ENCODE assay signal across 21 mouse cellular contexts in the genomic region with DNA sequence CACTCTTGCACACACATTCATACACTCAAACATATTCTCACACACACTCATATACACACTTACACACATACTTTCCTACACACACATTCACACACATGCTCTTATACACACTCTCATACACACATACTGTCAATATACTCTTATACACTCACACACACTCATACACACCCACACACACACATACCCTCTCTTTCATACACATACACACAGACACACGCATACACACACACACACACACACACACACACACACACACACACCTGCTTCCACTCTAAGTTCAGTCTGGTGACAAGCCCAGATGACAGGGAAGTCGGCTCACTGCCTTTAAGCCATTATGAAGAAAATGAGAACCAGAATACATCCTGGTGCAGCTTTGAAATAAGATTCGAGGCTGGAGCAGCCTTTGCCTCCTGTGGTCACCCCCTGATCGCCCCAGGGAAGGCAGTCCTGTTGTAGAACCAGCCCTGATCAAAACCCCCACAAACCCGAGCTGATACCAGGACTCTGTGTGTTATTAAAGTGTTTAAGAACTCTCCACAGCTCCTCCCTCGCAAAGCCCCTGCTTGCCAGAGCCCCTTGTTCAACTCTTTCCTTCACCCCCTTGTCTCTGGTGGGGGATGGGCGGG.
DNase-seq lines count a peak whose midpoint lies in the region; ATAC-seq and TF ChIP-seq lines count a peak whose summit lies in the region.
"Had no signal": no experiment of that assay in that cellular context is flagged by ENCODE, and none has a peak within 500 bp of the region (broad histone marks: within the 10 kb centered on the region; RNA-seq: fewer than 3 reads in every experiment).

No protein-coding gene starts in this region.

- 50% methylated on average over 7 of the region's 7 CpGs for WGBS in forebrain, embryonic 13.5 days
- 42% methylated on average over 7 of the region's 7 CpGs for WGBS in forebrain, postnatal 0 days
- 17% methylated on average over 7 of the region's 7 CpGs for WGBS in embryonic facial prominence, embryonic 12.5 days
- 11% methylated on average over 7 of the region's 7 CpGs for WGBS in limb, embryonic 11.5 days
- 53% methylated on average over 7 of the region's 7 CpGs for WGBS in kidney, embryonic 15.5 days

- TF ChIP-seq CTCF in forebrain, postnatal 0 days (IDR thresholded peaks at IDR 0.05; ENCODE audit: low read depth), result no peak

- no peak overlapping the region for H3K9ac ChIP-seq in forebrain, embryonic 13.5 days
- no peak overlapping the region for H3K9ac ChIP-seq in forebrain, postnatal 0 days
- H3K9ac ChIP-seq in embryonic facial prominence, embryonic 12.5 days, result no peak overlapping the region; the same call in 1 of the 2 replicates
- H3K9ac ChIP-seq in limb, embryonic 11.5 days (ENCODE audit: low read length), result no peak overlapping the region
- no peak overlapping the region for H3K9ac ChIP-seq in kidney, embryonic 15.5 days
- H3K9ac ChIP-seq: heart, embryonic 12.5 days; hindbrain, embryonic 15.5 days had no signal

- peak overlapping the region; percentile 44; the same call in 1 of the 2 replicates for H3K27ac ChIP-seq in forebrain, embryonic 13.5 days
- H3K27ac ChIP-seq in forebrain, postnatal 0 days (ENCODE audit: low read depth, low read length), result no peak overlapping the region
- peak overlapping the region; percentile 58 for H3K27ac ChIP-seq in embryonic facial prominence, embryonic 12.5 days
- H3K27ac ChIP-seq in limb, embryonic 11.5 days (replicated peaks; ENCODE audit: low read depth, low read length), result peak overlapping the region; percentile 72
- no peak overlapping the region for H3K27ac ChIP-seq in kidney, embryonic 15.5 days
- H3K27ac ChIP-seq: hindbrain, embryonic 15.5 days; macrophage had no signal

- no peaks in the 10 kb centered on the region for H3K27me3 ChIP-seq in forebrain, embryonic 13.5 days
- no peaks in the 10 kb centered on the region for H3K27me3 ChIP-seq in forebrain, postnatal 0 days (ENCODE audit: insufficient read depth, low read length)
- no peaks in the 10 kb centered on the region for H3K27me3 ChIP-seq in embryonic facial prominence, embryonic 12.5 days
- H3K27me3 ChIP-seq in limb, embryonic 11.5 days (ENCODE audit: control insufficient read depth, insufficient read depth, low read length), result no peaks in the 10 kb centered on the region
- 0 out of 2 replicates have a peak, but pooled peaks cover 3% of the 10 kb centered on the region for H3K27me3 ChIP-seq in kidney, embryonic 15.5 days
- H3K27me3 ChIP-seq: hindbrain, embryonic 15.5 days had no signal

- H3K4me1 ChIP-seq in forebrain, embryonic 13.5 days, result peaks cover 22% of the 10 kb centered on the region
- H3K4me1 ChIP-seq in forebrain, postnatal 0 days (ENCODE audit: insufficient read depth), result peaks cover 6% of the 10 kb centered on the region; the same call in 1 of the 2 replicates
- peaks cover 28% of the 10 kb centered on the region for H3K4me1 ChIP-seq in embryonic facial prominence, embryonic 12.5 days
- H3K4me1 ChIP-seq in limb, embryonic 11.5 days (ENCODE audit: control insufficient read depth, insufficient read depth, low read length), result peaks cover 17% of the 10 kb centered on the region
- H3K4me1 ChIP-seq in kidney, embryonic 15.5 days, result peaks cover 2% of the 10 kb centered on the region; the same call in 1 of the 2 replicates

- ATAC-seq in forebrain, embryonic 13.5 days, result no peak
- no peak for ATAC-seq in forebrain, postnatal 0 days
- peak; percentile 81 for ATAC-seq in embryonic facial prominence, embryonic 12.5 days (ENCODE audit: insufficient number of reproducible peaks, insufficient read depth, low FRiP score, low TSS enrichment)
- peak; percentile 60; the same call in 1 of the 2 replicates for ATAC-seq in limb, embryonic 11.5 days (ENCODE audit: insufficient number of reproducible peaks, low FRiP score, low TSS enrichment, low read depth)
- ATAC-seq in inflammation-experienced regulatory T-cells, adult 6 months, result no peak
- ATAC-seq in kidney, embryonic 15.5 days (replicated peaks; ENCODE audit: low FRiP score), result no peak
- ATAC-seq: forebrain, embryonic 14.5 days; intestine, postnatal 0 days; lung, postnatal 0 days had no signal

- no peaks in the 10 kb centered on the region for H3K9me3 ChIP-seq in forebrain, embryonic 13.5 days (replicated peaks)
- H3K9me3 ChIP-seq in forebrain, postnatal 0 days (ENCODE audit: low read length), result no peaks in the 10 kb centered on the region
- no peaks in the 10 kb centered on the region for H3K9me3 ChIP-seq in embryonic facial prominence, embryonic 12.5 days
- no peaks in the 10 kb centered on the region for H3K9me3 ChIP-seq in limb, embryonic 11.5 days (ENCODE audit: control insufficient read depth, low read length)
- no peaks in the 10 kb centered on the region for H3K9me3 ChIP-seq in kidney, embryonic 15.5 days (replicated peaks)
- H3K9me3 ChIP-seq: heart, embryonic 12.5 days; hindbrain, embryonic 15.5 days had no signal

- H3K4me3 ChIP-seq in forebrain, embryonic 13.5 days, result no peak overlapping the region
- H3K4me3 ChIP-seq in forebrain, postnatal 0 days (ENCODE audit: low read depth, low read length), result no peak overlapping the region
- no peak overlapping the region for H3K4me3 ChIP-seq in embryonic facial prominence, embryonic 12.5 days
- no peak overlapping the region for H3K4me3 ChIP-seq in limb, embryonic 11.5 days (ENCODE audit: low read depth, low read length)
- H3K4me3 ChIP-seq in kidney, embryonic 15.5 days (replicated peaks), result no peak overlapping the region
- H3K4me3 ChIP-seq: heart, embryonic 12.5 days; hindbrain, embryonic 15.5 days had no signal

- H3K36me3 ChIP-seq in forebrain, embryonic 13.5 days (ENCODE audit: poor library complexity, severe bottlenecking), result no peaks in the 10 kb centered on the region
- H3K36me3 ChIP-seq in forebrain, postnatal 0 days (ENCODE audit: insufficient read depth), result no peaks in the 10 kb centered on the region
- H3K36me3 ChIP-seq in embryonic facial prominence, embryonic 12.5 days, result no peaks in the 10 kb centered on the region
- no peaks in the 10 kb centered on the region for H3K36me3 ChIP-seq in limb, embryonic 11.5 days (ENCODE audit: control insufficient read depth, insufficient read depth, low read length)
- H3K36me3 ChIP-seq in kidney, embryonic 15.5 days, result no peaks in the 10 kb centered on the region
- H3K36me3 ChIP-seq: heart, embryonic 12.5 days; hindbrain, embryonic 15.5 days had no signal

- no peak for DNase-seq in forebrain, postnatal 0 days
- peak; percentile 54 for DNase-seq in embryo, embryonic 10.5 days (ENCODE audit: low spot score)
- DNase-seq in limb, embryonic 11.5 days (ENCODE audit: low spot score), result peak; percentile 75
- DNase-seq in adrenal gland, postnatal 10 days, result no peak
- DNase-seq: cerebellum, adult 9-10 months; gastrocnemius, postnatal 14 days; heart, adult 18-20 months; heart, postnatal 10 days; kidney, postnatal 36 days; layer of hippocampus, postnatal 36 days had no signal

- H3K4me2 ChIP-seq in forebrain, embryonic 13.5 days, result no peak overlapping the region
- no peak overlapping the region for H3K4me2 ChIP-seq in forebrain, postnatal 0 days (ENCODE audit: low read depth)
- no peak overlapping the region; the same call in 1 of the 2 replicates for H3K4me2 ChIP-seq in embryonic facial prominence, embryonic 12.5 days (replicated peaks)
- H3K4me2 ChIP-seq in limb, embryonic 11.5 days (ENCODE audit: low read depth, severe bottlenecking), result no peak overlapping the region
- no peak overlapping the region for H3K4me2 ChIP-seq in kidney, embryonic 15.5 days
- H3K4me2 ChIP-seq: heart, embryonic 12.5 days; hindbrain, embryonic 15.5 days; midbrain, embryonic 11.5 days had no signal

Comparison
In these comparisons a context has a peak if more than half of its experiments do, and no peak if none do; other contexts are left out.
1. H3K27ac ChIP-seq: peak in forebrain, embryonic 13.5 days (single experiment), embryonic facial prominence, embryonic 12.5 days (single experiment) and limb, embryonic 11.5 days (single experiment); none in forebrain, postnatal 0 days (single experiment) and kidney, embryonic 15.5 days (single experiment).
2. ATAC-seq: peak in embryonic facial prominence, embryonic 12.5 days (single experiment) and limb, embryonic 11.5 days (single experiment); none in forebrain, embryonic 13.5 days (single experiment), forebrain, postnatal 0 days (single experiment), inflammation-experienced regulatory T-cells, adult 6 months (single experiment) and kidney, embryonic 15.5 days (single experiment).
3. DNase-seq: peak in embryo, embryonic 10.5 days (single experiment) and limb, embryonic 11.5 days (single experiment); none in forebrain, postnatal 0 days (single experiment) and adrenal gland, postnatal 10 days (single experiment).